8 mouse cellular contexts compared by ENCODE assay signal in the genomic region with DNA sequence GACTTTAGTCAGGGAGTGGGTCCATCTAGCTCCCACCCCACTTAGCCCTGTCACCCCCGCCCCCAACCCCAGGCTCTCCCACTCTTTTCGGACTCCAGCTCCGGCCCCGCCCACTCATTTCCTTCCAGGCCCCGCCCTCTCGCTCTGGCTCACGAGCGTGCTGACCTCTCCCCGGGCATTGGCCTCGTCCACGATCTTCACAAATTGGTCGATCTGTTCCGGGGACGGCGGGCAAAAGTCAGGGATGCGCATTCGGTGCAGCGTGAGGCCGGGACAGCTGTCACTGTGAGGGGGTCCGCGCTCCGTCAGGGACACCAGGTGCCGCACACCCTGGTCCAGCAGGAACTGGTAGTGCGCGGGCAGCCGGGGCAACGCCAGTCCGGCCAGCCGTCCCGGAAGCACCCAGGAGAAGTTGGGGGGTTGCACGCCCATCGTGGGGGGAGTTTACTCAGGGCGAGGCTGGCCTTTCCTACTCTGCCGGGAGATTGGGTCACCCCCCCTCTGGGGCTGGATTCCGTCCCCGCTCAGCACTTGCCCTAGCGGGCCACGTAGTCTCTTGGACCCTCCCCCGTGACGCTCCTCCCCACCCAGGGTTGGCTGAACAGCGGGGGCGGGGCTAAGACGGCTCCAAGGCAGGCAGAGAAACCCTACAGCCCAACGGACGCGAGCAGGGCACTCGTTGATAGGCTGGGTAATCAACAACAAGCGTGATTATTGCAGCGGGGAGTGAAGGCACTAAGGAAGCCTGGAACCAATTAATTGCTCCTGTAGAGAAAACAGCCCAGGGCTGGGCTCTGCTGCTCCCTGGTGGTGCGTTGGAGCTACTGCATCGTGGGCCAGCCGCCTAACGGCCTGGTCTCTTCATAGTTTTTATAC. TPM values are rescaled to one million over a fixed set of nuclear protein-coding genes. Genes with fewer than 3 reads are reported as not detected.
DNase-seq lines count a peak whose midpoint lies in the region; ATAC-seq and TF ChIP-seq lines count a peak whose summit lies in the region.

A gene (minus strand): TSS at position 512 of the 876 bp plus-strand sequence.

- TF ChIP-seq POLR2A in bone marrow macrophage, adult 2 months (IDR thresholded peaks at IDR 0.05; ENCODE audit: borderline replicate concordance, low read depth, low read length) = no peak
- peak; percentile 69 for TF ChIP-seq POLR2A in embryonic fibroblast, embryonic 13.5 days (IDR thresholded peaks at IDR 0.05; ENCODE audit: low read depth, low read length)

- peak within 1 kb of the TSS; percentile 92 for H3K27ac ChIP-seq in bone marrow macrophage, adult 2 months (ENCODE audit: insufficient read depth, low read depth, low read length)
- H3K27ac ChIP-seq in embryonic fibroblast, embryonic 13.5 days (ENCODE audit: insufficient read depth, low read length) = peak within 1 kb of the TSS; percentile 77
- peak within 1 kb of the TSS; percentile 73 for H3K27ac ChIP-seq in kidney, embryonic 14.5 days (ENCODE audit: low read depth, low read length)
- peak within 1 kb of the TSS; percentile 92 for H3K27ac ChIP-seq in limb, embryonic 15.5 days

- WGBS in kidney, embryonic 14.5 days = under 1% methylated on average over 53 of the region's 53 CpGs
- WGBS in limb, embryonic 15.5 days = under 1% methylated on average over 53 of the region's 53 CpGs

- H3K9me3 ChIP-seq in kidney, embryonic 14.5 days (ENCODE audit: control insufficient read depth, low read length) = no peaks in the 10 kb centered on the region
- no peaks in the 10 kb centered on the region for H3K9me3 ChIP-seq in limb, embryonic 15.5 days

- H3K4me1 ChIP-seq in bone marrow macrophage, adult 2 months (ENCODE audit: control insufficient read depth, insufficient read depth, low read length) = peaks cover 11% of the 10 kb centered on the region
- no peaks in the 10 kb centered on the region for H3K4me1 ChIP-seq in embryonic fibroblast, embryonic 13.5 days (ENCODE audit: control insufficient read depth, insufficient read depth, low read length)
- peaks cover 9% of the 10 kb centered on the region; the same call in 1 of the 2 replicates for H3K4me1 ChIP-seq in kidney, embryonic 14.5 days (ENCODE audit: control insufficient read depth, insufficient read depth, low read length)
- H3K4me1 ChIP-seq in limb, embryonic 15.5 days = 0 out of 2 replicates have a peak, but pooled peaks cover 3% of the 10 kb centered on the region

- H3K36me3 ChIP-seq in kidney, embryonic 14.5 days (ENCODE audit: control insufficient read depth, insufficient read depth, low read length) = no peaks in the 10 kb centered on the region
- H3K36me3 ChIP-seq in limb, embryonic 15.5 days = no peaks in the 10 kb centered on the region

- ATAC-seq in kidney, embryonic 14.5 days (ENCODE audit: low FRiP score, low TSS enrichment) = peak; percentile 99
- ATAC-seq in limb, embryonic 15.5 days (ENCODE audit: insufficient number of reproducible peaks, low FRiP score, low TSS enrichment, low read depth) = peak; percentile 99

- no peaks in the 10 kb centered on the region for H3K27me3 ChIP-seq in kidney, embryonic 14.5 days (ENCODE audit: control insufficient read depth, insufficient read depth, low read length)
- 0 out of 2 replicates have a peak, but pooled peaks cover 4% of the 10 kb centered on the region for H3K27me3 ChIP-seq in limb, embryonic 15.5 days

- peak within 1 kb of the TSS; percentile 59 for H3K9ac ChIP-seq in kidney, embryonic 14.5 days (ENCODE audit: low read depth, low read length)
- H3K9ac ChIP-seq in limb, embryonic 15.5 days = peak within 1 kb of the TSS; percentile 63

- H3K4me3 ChIP-seq in bone marrow macrophage, adult 2 months (ENCODE audit: insufficient read depth, low read length) = peak within 1 kb of the TSS; percentile 98
- H3K4me3 ChIP-seq in embryonic fibroblast, embryonic 13.5 days (ENCODE audit: insufficient read depth, low read length) = peak within 1 kb of the TSS; percentile 61
- H3K4me3 ChIP-seq in kidney, embryonic 14.5 days (ENCODE audit: low read length) = peak within 1 kb of the TSS; percentile 55
- H3K4me3 ChIP-seq in limb, embryonic 15.5 days = peak within 1 kb of the TSS; percentile 67

- H3K4me2 ChIP-seq in kidney, embryonic 14.5 days (replicated peaks; ENCODE audit: low read depth, low read length) = peak within 1 kb of the TSS; percentile 58
- H3K4me2 ChIP-seq in limb, embryonic 15.5 days = peak within 1 kb of the TSS; percentile 81

- peak; percentile 96 for DNase-seq in A20 (ENCODE audit: low read depth, low spot score)
- DNase-seq in heart, adult 9 months (ENCODE audit: low spot score in 2 of 2) = peak; percentile 98
- peak; percentile 88 to 92 for DNase-seq in monocyte, adult 2 months (ENCODE audit: low read depth in 1 of 2, low spot score in 2 of 2)
- peak; percentile 93 to 94 for DNase-seq in spleen, postnatal 36 days (ENCODE audit: low spot score in 2 of 2)

- peak; percentile 89 for TF ChIP-seq CTCF in bone marrow macrophage, adult 2 months (IDR thresholded peaks at IDR 0.05; ENCODE audit: low read depth, low read length)
- peak; percentile 68 for TF ChIP-seq CTCF in embryonic fibroblast, embryonic 13.5 days (IDR thresholded peaks at IDR 0.05; ENCODE audit: borderline replicate concordance, insufficient read depth, low read length)

RNA-seq across cellular contexts. Expression of the gene that starts here (rescaled TPM):
- 9.4 and 11.2 TPM in 2 replicates for polyA plus RNA-seq in bone marrow macrophage, adult 2 months (2012; ENCODE audit: insufficient read depth, insufficient read length, missing spikeins)
- 4.9 and 10.4 TPM in 2 replicates for polyA plus RNA-seq in embryonic fibroblast, embryonic 13.5 days (2011; ENCODE audit: insufficient read length, low read depth, missing spikeins)
- polyA plus RNA-seq in kidney, embryonic 14.5 days (2014; fragmentation: Nextera tagmentation; extraction: Ambion mirVana) = 17.0 and 17.2 TPM in 2 replicates
- 11.0 and 12.9 TPM in 2 replicates for polyA plus RNA-seq in limb, embryonic 15.5 days (2015; fragmentation: Nextera tagmentation; extraction: Ambion mirVana)

Comparison
In these comparisons a context has a peak if more than half of its experiments do, and no peak if none do; other contexts are left out.
1. Peak in every context shown above with its lines: DNase-seq, ATAC-seq, H3K4me3 ChIP-seq and H3K27ac ChIP-seq.